Mouse (Mus musculus) liver, embryonic 15.5 days (tissue): Measurements from ENCODE around the gene Nek6. TPM values are rescaled to one million over a fixed set of nuclear protein-coding genes. Genes with fewer than 3 reads are reported as not detected.

ENCODE experiments used
- ATAC-seq: fragments of 200-750 bp; cut with Nextera tagmentation; 2 replicates; pipeline ENCODE4 v1.8.0; 2017; ENCODE audit warnings: moderate number of reproducible peaks, mild to moderate bottlenecking, moderate library complexity; ENCODE audit not compliant: insufficient read depth
- H3K27ac ChIP-seq: fragments of 300-500 bp; sonication (generic); replicated peaks from 2 replicates; pipeline ENCODE4 v1.5.1; 2015; ENCODE audit warnings: mild to moderate bottlenecking, inconsistent platforms
- H3K27me3 ChIP-seq: fragments of 300-500 bp; sonication (generic); 2 replicates; pipeline ENCODE4 v1.6.1; 2015; ENCODE audit warnings: mild to moderate bottlenecking, inconsistent platforms
- H3K36me3 ChIP-seq: fragments of 300-500 bp; sonication (generic); replicated peaks from 2 replicates; pipeline ENCODE4 v1.6.1; 2015; ENCODE audit warnings: moderate library complexity, mild to moderate bottlenecking, inconsistent platforms
- H3K4me1 ChIP-seq: fragments of 300-500 bp; sonication (generic); replicated peaks from 2 replicates; pipeline ENCODE4 v1.6.1; 2015; ENCODE audit warnings: inconsistent platforms
- H3K4me2 ChIP-seq: fragments of 300-500 bp; sonication (generic); 2 replicates; pipeline ENCODE4 v1.6.1; 2015; ENCODE audit warnings: moderate library complexity, mild to moderate bottlenecking, inconsistent platforms
- H3K4me3 ChIP-seq: fragments of 300-500 bp; sonication (generic); replicated peaks from 2 replicates; pipeline ENCODE4 v1.5.1; 2015; ENCODE audit warnings: mild to moderate bottlenecking, inconsistent platforms
- H3K9ac ChIP-seq: fragments of 300-500 bp; sonication (generic); 2 replicates; pipeline ENCODE4 v1.6.1; 2015; ENCODE audit warnings: moderate library complexity, mild to moderate bottlenecking, inconsistent platforms
- H3K9me3 ChIP-seq: fragments of 300-500 bp; sonication (generic); replicated peaks from 2 replicates; pipeline ENCODE4 v1.6.1; 2016; ENCODE audit warnings: inconsistent platforms
- WGBS: fragments of 180-500 bp; shearing (Covaris S2); methylation state at CpG from one replicate; pipeline ENCODE4 v1.1.7; 2015; ENCODE audit warnings: mixed read lengths; ENCODE audit not compliant: insufficient replicate concordance; 5-methylcytosine and 5-hydroxymethylcytosine counted together
- polyA plus RNA-seq: library from polyadenylated mRNA; unstranded; fragments of >200 nt; fragmentation: Nextera tagmentation; extraction: Ambion mirVana; gene quantifications from 2 replicates; pipeline ENCODE4 v1.2.1, GENCODE M21; 2015

The Nek6 gene
- 36.2 and 37.3 TPM in 2 replicates for polyA plus RNA-seq

DNA sequence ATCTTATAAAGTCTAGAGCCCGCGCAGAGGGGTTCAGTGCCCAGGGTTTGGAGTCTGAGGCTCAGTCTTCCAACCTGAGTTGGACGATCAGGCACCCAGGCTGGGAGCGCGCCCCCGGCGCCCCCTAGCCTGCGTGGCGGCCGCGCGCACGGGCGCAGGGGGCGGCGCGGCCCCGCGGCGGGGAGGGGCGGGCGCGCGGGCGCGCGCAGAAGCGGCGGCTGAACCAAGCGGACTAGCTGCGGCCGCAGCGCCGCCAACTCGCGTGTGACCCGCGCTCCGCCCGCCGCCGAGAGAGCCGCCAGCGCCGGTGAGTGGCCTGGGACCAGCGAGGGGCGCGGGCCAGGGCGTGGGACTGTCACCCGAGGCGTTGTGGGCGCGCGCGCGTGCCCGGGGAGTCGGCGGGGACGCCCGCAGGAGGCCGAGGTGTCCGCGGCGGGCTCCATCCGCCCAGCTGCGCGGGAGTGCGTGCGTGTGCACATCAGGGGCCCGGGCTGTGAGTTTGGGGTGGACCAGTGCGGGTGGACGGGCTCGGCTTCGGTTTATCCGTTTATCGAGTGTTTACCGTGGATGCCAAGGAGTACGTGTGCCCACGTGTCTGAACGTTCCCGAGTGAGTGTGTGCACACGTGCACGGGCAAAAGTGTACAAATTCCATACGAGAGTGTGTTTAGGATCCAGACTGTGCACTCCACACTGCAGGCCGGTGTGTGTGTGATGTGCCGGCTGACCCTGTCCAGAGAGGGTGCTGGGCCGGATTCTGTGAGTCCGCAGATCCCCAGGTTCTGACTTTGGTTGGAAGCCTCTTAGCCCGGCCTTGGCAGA is at the start of gene Nek6:
TSS of gene Nek6 (plus strand) at position 157 of the 821 bp plus-strand sequence.
- H3K27me3 ChIP-seq = peaks cover 65% of the 10 kb centered on the region
- under 1% methylated on average over 90 of the region's 90 CpGs for WGBS
- peak; percentile 68 for ATAC-seq
- peak within 1 kb of the TSS; percentile 66 for H3K9ac ChIP-seq
- no peaks in the 10 kb centered on the region for H3K9me3 ChIP-seq
- H3K27ac ChIP-seq = peak within 1 kb of the TSS; percentile 72
- H3K4me1 ChIP-seq = peaks cover 63% of the 10 kb centered on the region
- peak within 1 kb of the TSS; percentile 82 for H3K4me2 ChIP-seq
- peak within 1 kb of the TSS; percentile 69 for H3K4me3 ChIP-seq
- no peaks in the 10 kb centered on the region; the same call in 1 of the 2 replicates for H3K36me3 ChIP-seq

DNA sequence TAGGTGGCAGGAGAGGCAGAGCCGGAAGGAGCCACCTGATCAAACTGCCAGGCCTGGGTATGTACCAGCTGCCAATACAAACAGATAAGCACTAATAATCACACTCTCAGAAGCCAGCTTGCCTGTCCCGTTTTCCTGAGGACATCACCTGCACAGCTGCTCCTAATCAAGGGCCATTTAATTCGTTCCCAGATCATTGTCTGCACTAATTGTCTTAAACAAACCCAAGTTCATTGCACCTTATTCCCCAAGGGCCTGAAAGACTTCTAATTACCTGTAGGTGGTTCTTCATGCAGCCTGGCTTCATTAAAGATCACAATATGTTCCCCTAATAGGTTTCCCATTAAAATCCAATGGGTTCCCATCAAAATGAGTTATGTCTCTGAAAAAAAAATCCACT is 49.1 kb upstream of the Nek6 start:
- no peaks in the 10 kb centered on the region for H3K36me3 ChIP-seq
- no peaks in the 10 kb centered on the region for H3K9me3 ChIP-seq
- ATAC-seq = no peak
- H3K4me3 ChIP-seq = no peak overlapping the region
- H3K4me2 ChIP-seq = no peak overlapping the region
- WGBS = 50% methylated on average over 3 of the region's 3 CpGs
- no peaks in the 10 kb centered on the region for H3K4me1 ChIP-seq
- no peak overlapping the region for H3K9ac ChIP-seq
- H3K27me3 ChIP-seq = no peaks in the 10 kb centered on the region
- no peak overlapping the region for H3K27ac ChIP-seq

DNA sequence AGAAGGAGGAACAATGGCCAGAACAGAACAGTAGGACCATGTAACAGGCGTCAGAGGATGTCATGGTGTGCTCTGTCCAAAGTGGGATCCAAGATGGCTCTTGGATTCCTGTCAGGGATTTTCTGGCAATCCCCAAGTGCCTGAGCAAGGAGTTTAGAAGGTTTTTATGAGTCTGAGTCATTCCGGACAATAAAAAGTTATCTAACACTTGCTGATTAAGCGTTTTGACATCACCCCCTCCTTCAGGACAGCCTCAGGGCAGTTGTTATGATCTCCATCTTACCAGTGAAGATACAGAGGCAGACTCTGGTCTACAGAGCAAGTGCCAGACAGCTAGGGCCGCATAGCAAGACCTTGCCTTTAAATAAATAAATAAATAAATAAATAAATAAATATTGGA is 42.6 kb upstream of the Nek6 start:
- no peak overlapping the region for H3K4me3 ChIP-seq
- ATAC-seq = no peak
- 62% methylated on average over 4 of the region's 4 CpGs for WGBS
- H3K4me2 ChIP-seq = no peak overlapping the region
- peaks cover 20% of the 10 kb centered on the region for H3K4me1 ChIP-seq
- no peak overlapping the region for H3K9ac ChIP-seq
- H3K27me3 ChIP-seq = no peaks in the 10 kb centered on the region
- H3K27ac ChIP-seq = no peak overlapping the region
- no peaks in the 10 kb centered on the region for H3K36me3 ChIP-seq
- H3K9me3 ChIP-seq = no peaks in the 10 kb centered on the region

DNA sequence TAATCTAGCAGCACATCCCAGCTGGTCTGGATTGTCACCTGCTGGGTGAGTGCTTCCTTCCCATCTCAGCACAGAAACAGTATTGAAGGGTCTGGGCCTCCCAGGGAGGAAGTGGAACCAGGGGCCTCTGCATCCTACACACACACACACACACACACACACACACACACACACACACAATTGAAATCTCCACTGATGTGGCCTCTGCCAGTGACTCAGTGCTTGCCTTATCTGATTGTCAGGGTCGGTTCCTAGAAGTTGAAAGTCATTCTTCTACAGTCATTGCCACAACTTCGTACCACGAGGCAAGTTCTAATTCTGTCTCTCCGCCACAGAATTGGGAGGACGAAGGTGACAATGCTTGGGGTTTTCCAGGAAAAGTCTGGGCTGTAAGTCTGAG is 39.7 kb upstream of the Nek6 start:
- no peak overlapping the region for H3K4me3 ChIP-seq
- H3K4me1 ChIP-seq = peaks cover 20% of the 10 kb centered on the region
- H3K9me3 ChIP-seq = no peaks in the 10 kb centered on the region
- no peak for ATAC-seq
- H3K27ac ChIP-seq = no peak overlapping the region
- no peak overlapping the region for H3K4me2 ChIP-seq
- no peaks in the 10 kb centered on the region for H3K36me3 ChIP-seq
- H3K27me3 ChIP-seq = no peaks in the 10 kb centered on the region
- WGBS = 14% methylated on average over 5 of the region's 5 CpGs
- no peak overlapping the region for H3K9ac ChIP-seq

DNA sequence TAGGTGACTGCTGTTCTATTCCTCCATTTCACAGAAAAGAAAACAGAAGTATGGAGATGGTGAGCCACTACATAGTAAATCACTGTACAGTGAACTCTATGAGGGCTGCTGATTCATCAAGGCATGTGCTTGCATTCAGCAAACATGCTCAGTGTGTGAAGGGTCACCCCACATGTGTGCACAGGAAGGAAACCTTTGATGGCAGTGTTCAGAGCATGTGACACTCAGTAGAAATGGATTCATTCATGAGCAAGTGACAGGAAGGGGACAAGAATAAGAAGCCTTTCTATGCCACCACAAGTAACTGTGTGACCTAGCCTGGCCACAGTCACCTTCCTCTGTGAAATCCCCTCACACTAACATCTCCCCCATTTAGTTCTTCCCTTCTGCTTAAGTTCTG is 38.6 kb upstream of the Nek6 start:
- peak; percentile 49; the same call in 1 of the 2 replicates for ATAC-seq
- H3K27me3 ChIP-seq = no peaks in the 10 kb centered on the region
- no peak overlapping the region for H3K4me3 ChIP-seq
- H3K9me3 ChIP-seq = no peaks in the 10 kb centered on the region
- no peak overlapping the region for H3K27ac ChIP-seq
- H3K4me2 ChIP-seq = no peak overlapping the region
- peaks cover 20% of the 10 kb centered on the region for H3K4me1 ChIP-seq
- no peak overlapping the region for H3K9ac ChIP-seq
- no peaks in the 10 kb centered on the region for H3K36me3 ChIP-seq

DNA sequence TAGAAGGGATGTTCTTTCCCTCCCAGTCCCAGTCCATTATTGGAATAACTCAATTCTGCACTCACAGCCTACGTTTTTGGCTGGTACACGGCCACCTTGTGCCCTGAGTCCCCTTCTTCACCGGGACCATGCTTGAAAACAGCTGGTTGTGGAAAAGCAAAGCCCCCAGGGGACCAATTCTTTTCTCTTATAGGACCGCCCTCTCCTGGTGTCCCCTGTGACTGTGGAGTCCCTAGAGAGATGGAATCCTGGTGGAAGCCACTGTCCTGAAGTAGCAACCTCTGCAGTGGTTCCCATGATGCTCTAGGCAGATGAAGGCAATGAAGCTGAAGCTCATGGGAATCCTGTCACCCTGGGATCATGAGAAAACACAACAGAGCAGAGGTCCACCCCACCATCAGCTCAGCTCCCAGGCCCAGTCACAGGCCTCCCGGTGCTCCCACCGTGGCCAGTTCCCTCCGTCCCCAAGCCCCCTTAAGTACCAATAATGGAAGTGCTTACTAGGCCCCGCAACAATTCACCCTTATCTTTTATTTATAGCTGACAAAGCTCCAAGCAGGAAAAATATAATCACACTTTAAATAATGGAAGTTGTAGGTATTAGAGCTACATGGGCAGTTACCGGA is 34.5 kb upstream of the Nek6 start:
- Histone ChIP-seq H3K9me3 (no peaks in the 10 kb centered on the region), H3K4me1 (peaks cover 13% of the 10 kb centered on the region), H3K27me3 (no peaks in the 10 kb centered on the region), H3K4me3 (no peak overlapping the region), H3K4me2 (no peak overlapping the region), H3K27ac (no peak overlapping the region), H3K36me3 (no peaks in the 10 kb centered on the region), H3K9ac (no peak overlapping the region)
- WGBS = 75% methylated on average over 9 of the region's 9 CpGs
- no peak for ATAC-seq

DNA sequence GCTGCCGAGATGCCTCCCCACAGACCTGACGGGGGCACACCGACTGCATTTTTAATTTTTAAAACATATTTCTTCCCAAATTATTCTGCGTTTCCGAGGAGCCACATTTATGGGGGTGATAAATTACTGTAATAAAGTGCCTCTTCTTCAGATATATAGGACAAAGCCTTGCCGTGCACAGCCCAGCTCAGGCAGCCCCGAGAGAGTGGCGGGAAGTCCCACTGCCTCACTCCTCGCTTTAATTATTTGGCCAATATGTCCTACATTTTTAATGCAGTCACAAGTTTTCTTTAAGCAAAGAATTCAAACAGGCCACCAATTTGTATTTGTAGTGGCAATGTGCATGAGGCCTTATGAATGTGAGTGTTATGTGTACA is 34.0 kb upstream of the Nek6 start:
- no peak overlapping the region for H3K27ac ChIP-seq
- no peaks in the 10 kb centered on the region for H3K27me3 ChIP-seq
- peaks cover 9% of the 10 kb centered on the region for H3K4me1 ChIP-seq
- no peak overlapping the region for H3K9ac ChIP-seq
- 78% methylated on average over 9 of the region's 9 CpGs for WGBS
- no peaks in the 10 kb centered on the region for H3K36me3 ChIP-seq
- no peak overlapping the region for H3K4me2 ChIP-seq
- no peak for ATAC-seq
- H3K9me3 ChIP-seq = no peaks in the 10 kb centered on the region
- no peak overlapping the region for H3K4me3 ChIP-seq

DNA sequence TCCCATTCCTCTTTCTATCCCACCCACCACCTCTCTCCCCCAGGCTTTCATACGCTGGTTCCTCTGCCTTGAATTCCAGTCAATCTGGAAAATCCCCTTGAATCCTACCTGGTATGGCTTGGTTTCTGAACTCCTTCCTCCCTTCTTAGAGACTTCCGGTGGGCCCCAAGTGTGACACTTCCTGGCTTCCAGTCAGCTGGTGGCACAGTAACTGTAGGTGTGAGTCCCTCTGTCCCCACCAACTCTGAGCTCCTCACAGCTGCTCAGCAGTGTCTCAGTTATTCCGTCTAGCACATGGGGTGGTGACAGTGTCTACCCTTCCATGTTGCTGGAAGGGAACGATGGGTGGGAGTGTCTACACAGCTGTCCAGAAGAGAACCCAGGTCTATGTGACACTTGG is 32.8 kb upstream of the Nek6 start:
- 41% methylated on average over 4 of the region's 4 CpGs for WGBS
- peaks cover 10% of the 10 kb centered on the region; the same call in 1 of the 2 replicates for H3K4me1 ChIP-seq
- no peak overlapping the region for H3K4me3 ChIP-seq
- no peaks in the 10 kb centered on the region for H3K36me3 ChIP-seq
- H3K9me3 ChIP-seq = no peaks in the 10 kb centered on the region
- H3K9ac ChIP-seq = no peak overlapping the region
- H3K27ac ChIP-seq = no peak overlapping the region
- no peak for ATAC-seq
- no peaks in the 10 kb centered on the region for H3K27me3 ChIP-seq
- no peak overlapping the region for H3K4me2 ChIP-seq

DNA sequence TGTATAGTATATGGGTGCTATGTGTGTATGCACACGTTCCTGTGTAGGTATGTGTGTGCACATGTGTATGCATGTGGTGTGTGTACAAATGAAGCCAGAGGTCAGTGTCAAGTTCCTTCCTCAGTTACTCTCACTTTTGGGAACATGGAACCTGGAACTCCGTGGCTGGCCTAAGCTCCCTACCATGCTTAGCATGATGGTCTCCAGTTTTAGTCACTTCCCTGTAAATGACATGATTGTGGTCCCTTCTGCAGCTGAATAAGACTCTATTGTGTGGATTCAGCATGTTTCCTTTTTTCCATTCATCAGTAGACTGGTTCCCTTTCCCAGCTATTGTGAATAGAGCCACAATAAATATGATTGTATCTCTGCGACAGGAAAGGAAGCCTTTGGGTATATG is 31.9 kb upstream of the Nek6 start:
- no peak for ATAC-seq
- WGBS = 35% methylated on average over 3 of the region's 3 CpGs
- no peak overlapping the region for H3K4me2 ChIP-seq
- no peaks in the 10 kb centered on the region for H3K36me3 ChIP-seq
- H3K9me3 ChIP-seq = no peaks in the 10 kb centered on the region
- no peak overlapping the region for H3K9ac ChIP-seq
- peaks cover 19% of the 10 kb centered on the region for H3K4me1 ChIP-seq
- no peaks in the 10 kb centered on the region for H3K27me3 ChIP-seq
- H3K4me3 ChIP-seq = no peak overlapping the region
- no peak overlapping the region for H3K27ac ChIP-seq

DNA sequence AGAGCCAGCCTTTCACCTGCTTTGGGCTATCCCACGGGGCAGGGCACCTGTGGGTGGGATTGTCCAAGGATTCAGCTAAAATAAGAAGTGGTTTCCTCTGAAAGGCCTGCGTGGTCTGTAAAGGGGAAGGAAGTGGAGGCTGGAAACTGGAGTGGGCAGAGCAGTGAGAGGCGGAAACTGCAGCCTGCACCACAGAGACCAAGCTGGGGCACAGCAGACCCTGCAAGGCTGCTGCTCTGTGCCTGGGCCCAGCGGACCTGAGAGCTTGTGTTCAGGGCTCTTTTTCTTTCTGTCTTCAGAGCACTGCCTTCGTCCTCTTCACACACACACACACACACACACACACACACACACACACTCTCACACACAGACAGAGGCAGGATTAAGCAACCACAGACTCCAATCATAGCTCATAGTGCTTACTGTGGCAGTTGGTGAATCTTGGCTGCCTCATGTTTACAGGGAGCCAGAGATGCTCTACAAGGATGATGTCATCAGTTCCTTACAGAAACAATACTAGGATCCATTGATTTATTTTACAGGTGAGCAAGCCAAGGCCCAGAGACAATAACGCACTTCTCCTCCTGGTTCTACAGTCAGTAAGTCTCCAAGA is 30.2 kb upstream of the Nek6 start:
- Histone ChIP-seq H3K36me3 (no peaks in the 10 kb centered on the region), H3K27me3 (no peaks in the 10 kb centered on the region), H3K4me2 (no peak overlapping the region), H3K9ac (no peak overlapping the region), H3K9me3 (no peaks in the 10 kb centered on the region), H3K4me1 (peaks cover 32% of the 10 kb centered on the region), H3K4me3 (no peak overlapping the region), H3K27ac (peak overlapping the region; percentile 42)
- WGBS = 34% methylated on average over 6 of the region's 6 CpGs
- ATAC-seq = no peak

DNA sequence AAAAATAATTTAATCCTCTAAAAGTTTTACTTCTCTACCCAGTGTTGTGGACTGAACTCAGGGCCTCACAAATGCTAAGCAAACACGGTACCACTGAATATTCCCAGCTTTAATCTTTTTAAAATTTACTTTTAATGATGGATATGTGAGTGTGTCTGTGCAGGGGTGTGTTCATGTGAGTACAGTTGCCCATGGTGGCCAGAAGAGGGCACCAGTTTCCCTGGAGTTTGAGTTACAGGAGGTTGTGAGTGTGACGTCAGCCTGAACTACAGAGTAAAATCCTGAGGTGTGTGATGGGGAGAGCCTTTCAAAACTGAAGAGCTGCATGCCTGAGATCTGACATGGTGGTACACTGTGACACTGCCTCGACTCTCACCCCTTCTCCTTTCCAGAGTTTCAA is 29.3 kb upstream of the Nek6 start:
- peaks cover 39% of the 10 kb centered on the region for H3K4me1 ChIP-seq
- ATAC-seq = no peak
- H3K4me2 ChIP-seq = no peak overlapping the region
- H3K27ac ChIP-seq = 0 out of 2 replicates have a peak overlapping the region, but pooled peaks have one; percentile 75
- no peaks in the 10 kb centered on the region for H3K27me3 ChIP-seq
- no peaks in the 10 kb centered on the region for H3K9me3 ChIP-seq
- H3K9ac ChIP-seq = no peak overlapping the region
- H3K36me3 ChIP-seq = no peaks in the 10 kb centered on the region
- no peak overlapping the region for H3K4me3 ChIP-seq
- WGBS = 69% methylated on average over 3 of the region's 3 CpGs
